12 mouse cellular contexts compared by ENCODE assay signal in genomic region chr8:107404057-107404456, GRCm38 (mm10). TPM values are rescaled to one million over a fixed set of nuclear protein-coding genes. Genes with fewer than 3 reads are reported as not detected.
DNase-seq lines count a peak whose midpoint lies in the region; ATAC-seq and TF ChIP-seq lines count a peak whose summit lies in the region.
"Had no signal": no experiment of that assay in that cellular context is flagged by ENCODE, and none has a peak within 500 bp of the region (broad histone marks: within the 10 kb centered on the region; RNA-seq: fewer than 3 reads in every experiment).

No protein-coding gene starts in this region.

- H3K4me3 ChIP-seq in heart, embryonic 10.5 days: no peak overlapping the region
- peak overlapping the region; percentile 39 to 55 for H3K4me3 ChIP-seq in MEL (ENCODE audit: control insufficient read depth in 1 of 2, insufficient read depth in 1 of 2, low read depth in 2 of 2, low read length in 2 of 2)
- peak overlapping the region; percentile 61 for H3K4me3 ChIP-seq in liver, embryonic 12.5 days

- no peak for TF ChIP-seq RAD21 in MEL (IDR thresholded peaks at IDR 0.05; ENCODE audit: low read depth, low read length)

- no peaks in the 10 kb centered on the region; the same call in 1 of the 2 replicates for H3K79me2 ChIP-seq in MEL (ENCODE audit: control insufficient read depth, insufficient read depth, low read length, poor library complexity)

- no peak for TF ChIP-seq EP300 in MEL (IDR thresholded peaks at IDR 0.05; ENCODE audit: low read depth in 1 of 2, low read length in 2 of 2)

- no peak for TF ChIP-seq POLR2A in MEL (IDR thresholded peaks at IDR 0.05; ENCODE audit: control insufficient read depth in 1 of 2, insufficient read depth in 1 of 2, low read depth in 1 of 2, low read length in 2 of 2, poor library complexity in 1 of 2)

- peaks cover 16% of the 10 kb centered on the region for H3K36me3 ChIP-seq in heart, embryonic 10.5 days
- H3K36me3 ChIP-seq in MEL (ENCODE audit: control insufficient read depth in 1 of 2, insufficient read depth in 2 of 2, low read length in 2 of 2): peaks cover 0 to 23% of the 10 kb centered on the region in 2 experiments; a peak in 2 of 4 replicates
- peaks cover 19% of the 10 kb centered on the region for H3K36me3 ChIP-seq in liver, embryonic 12.5 days

- H3K9me3 ChIP-seq in heart, embryonic 10.5 days: no peaks in the 10 kb centered on the region
- H3K9me3 ChIP-seq in MEL (replicated peaks; ENCODE audit: insufficient read depth, low read length): no peaks in the 10 kb centered on the region
- H3K9me3 ChIP-seq in liver, embryonic 12.5 days (replicated peaks): no peaks in the 10 kb centered on the region
- H3K9me3 ChIP-seq: forebrain, embryonic 12.5 days had no signal

- ATAC-seq in liver, embryonic 12.5 days: 0 out of 2 replicates have a peak, but pooled peaks have one; percentile 0

- no peaks in the 10 kb centered on the region for H3K27me3 ChIP-seq in heart, embryonic 10.5 days (ENCODE audit: insufficient read depth, poor library complexity, severe bottlenecking)
- H3K27me3 ChIP-seq in MEL (ENCODE audit: control insufficient read depth in 1 of 2, insufficient read depth in 2 of 2, low read length in 2 of 2): no peaks in the 10 kb centered on the region
- no peaks in the 10 kb centered on the region for H3K27me3 ChIP-seq in liver, embryonic 12.5 days (replicated peaks)
- H3K27me3 ChIP-seq: forebrain, embryonic 12.5 days had no signal

- intact Hi-C loops in left cerebral cortex, postnatal 10 days (cut with DNase I): no loop called here

- H3K9ac ChIP-seq in MEL (ENCODE audit: control insufficient read depth, low read depth, low read length, poor library complexity, severe bottlenecking): peak overlapping the region; percentile 66
- peak overlapping the region; percentile 67 for H3K9ac ChIP-seq in liver, embryonic 12.5 days

- no peak for DNase-seq in heart, embryonic 10.5 days (ENCODE audit: low spot score)
- no peak for DNase-seq in heart, postnatal 4 days
- peak; percentile 35 for DNase-seq in 3T3-L1 (ENCODE audit: low read depth, low spot score)
- DNase-seq in MEL (ENCODE audit: low read depth, low spot score): peak; percentile 45
- DNase-seq in left cerebral cortex, postnatal 10 days (ENCODE audit: extremely low spot score in 1 of 2, low spot score in 2 of 2): no peak
- DNase-seq in kidney, postnatal 36 days: no peak
- no peak for DNase-seq in left cerebral cortex, adult 11 months (ENCODE audit: low spot score)
- DNase-seq: adrenal gland, postnatal 36 days; cerebellum, adult 11 months; layer of hippocampus, adult 9-11 months had no signal

- peaks cover 18% of the 10 kb centered on the region for H3K4me1 ChIP-seq in heart, embryonic 10.5 days
- peaks cover 14 to 25% of the 10 kb centered on the region in 2 experiments for H3K4me1 ChIP-seq in MEL (ENCODE audit: control insufficient read depth in 1 of 2, insufficient read depth in 2 of 2, low read length in 2 of 2)
- peaks cover 60% of the 10 kb centered on the region for H3K4me1 ChIP-seq in liver, embryonic 12.5 days

- peak overlapping the region; percentile 26; the same call in 1 of the 2 replicates for H3K27ac ChIP-seq in heart, embryonic 10.5 days
- H3K27ac ChIP-seq in MEL (ENCODE audit: control insufficient read depth, low read depth, low read length): peak overlapping the region; percentile 85
- peak overlapping the region; percentile 98 for H3K27ac ChIP-seq in liver, embryonic 12.5 days
- H3K27ac ChIP-seq: forebrain, embryonic 12.5 days had no signal

- no peak for TF ChIP-seq CTCF in MEL (IDR thresholded peaks at IDR 0.05 in 2 of 3, conservative IDR thresholded peaks at IDR 0.05 in 1 of 3; ENCODE audit: control insufficient read depth in 1 of 3, insufficient read depth in 1 of 3, low read depth in 2 of 3, low read length in 3 of 3, poor library complexity in 1 of 3, severe bottlenecking in 1 of 3)

- H3K4me2 ChIP-seq in liver, embryonic 12.5 days: peak overlapping the region; percentile 83

- 53% methylated on average over 4 of the region's 4 CpGs for WGBS in heart, embryonic 10.5 days
- WGBS in liver, embryonic 12.5 days (ENCODE audit: insufficient replicate concordance): 59% methylated on average over 4 of the region's 4 CpGs

TF ChIP-seq in MEL, 35 proteins besides CTCF, POLR2A, EP300 and RAD21 (continues in another document):
- TF ChIP-seq E2F4 (IDR thresholded peaks at IDR 0.05; ENCODE audit: borderline replicate concordance, low read depth, low read length) (no peak), RCOR1 (IDR thresholded peaks at IDR 0.05; ENCODE audit: low read depth, low read length) (0 out of 2 replicates have a peak, but pooled peaks have one; percentile 5), BHLHE40 (IDR thresholded peaks at IDR 0.05; ENCODE audit: borderline replicate concordance, low read depth, low read length) (peak; percentile 88), POLR2AphosphoS5 (IDR thresholded peaks at IDR 0.05; ENCODE audit: borderline replicate concordance, low read depth, low read length) (no peak), NELFE (IDR thresholded peaks at IDR 0.05; ENCODE audit: low read depth, low read length) (no peak), ZNF384 (IDR thresholded peaks at IDR 0.05; ENCODE audit: low read depth, low read length) (no peak), HCFC1 (IDR thresholded peaks at IDR 0.05; ENCODE audit: low read depth, low read length) (no peak), MYB (IDR thresholded peaks at IDR 0.05; ENCODE audit: low read depth, low read length) (no peak), POLR2AphosphoS2 (IDR thresholded peaks at IDR 0.05; ENCODE audit: low read length) (no peak), MXI1 (IDR thresholded peaks at IDR 0.05; ENCODE audit: low read depth, low read length) (peak; percentile 90), MAX (IDR thresholded peaks at IDR 0.05; ENCODE audit: low read length) (peak; percentile 61), TCF12 (IDR thresholded peaks at IDR 0.05; ENCODE audit: low read depth, low read length) (no peak), TBP (IDR thresholded peaks at IDR 0.05; ENCODE audit: low read depth, low read length) (no peak), NRF1 (IDR thresholded peaks at IDR 0.05; ENCODE audit: insufficient read depth, low read depth, low read length, poor library complexity, severe bottlenecking) (no peak), MAFK (IDR thresholded peaks at IDR 0.05; ENCODE audit: borderline replicate concordance, low read depth, low read length) (no peak), ELF1 (IDR thresholded peaks at IDR 0.05; ENCODE audit: low read depth, low read length) (no peak), USF2 (IDR thresholded peaks at IDR 0.05; ENCODE audit: borderline replicate concordance in 1 of 2, insufficient read depth in 1 of 2, low read depth in 1 of 2, low read length in 2 of 2) (no peak), MAZ (IDR thresholded peaks at IDR 0.05; ENCODE audit: low read depth, low read length) (no peak), JUND (IDR thresholded peaks at IDR 0.05; ENCODE audit: low read depth, low read length) (no peak), SIN3A (IDR thresholded peaks at IDR 0.05; ENCODE audit: low read length) (peak; percentile 45), MYC (IDR thresholded peaks at IDR 0.05; ENCODE audit: low read depth, low read length) (peak; percentile 61; the same call in 1 of the 2 replicates), ZKSCAN1 (IDR thresholded peaks at IDR 0.05; ENCODE audit: low read depth, low read length) (no peak), ETS1 (IDR thresholded peaks at IDR 0.05; ENCODE audit: low read depth, low read length) (0 out of 2 replicates have a peak, but pooled peaks have one; percentile 28), MEF2A (IDR thresholded peaks at IDR 0.05; ENCODE audit: extremely low read depth, insufficient replicate concordance, low read depth, low read length, poor library complexity, severe bottlenecking) (no peak), SMC3 (IDR thresholded peaks at IDR 0.05; ENCODE audit: low read depth, low read length) (no peak), CHD1 (IDR thresholded peaks at IDR 0.05; ENCODE audit: low read depth, low read length) (0 out of 2 replicates have a peak, but pooled peaks have one; percentile 15), USF1 (IDR thresholded peaks at IDR 0.05; ENCODE audit: low read depth, low read length) (no peak; the same call in 1 of the 2 replicates), ZMIZ1 (IDR thresholded peaks at IDR 0.05; ENCODE audit: low read depth, low read length) (no peak), GABPA (IDR thresholded peaks at IDR 0.05; ENCODE audit: low read depth, low read length) (no peak), KAT2A (conservative IDR thresholded peaks at IDR 0.05; ENCODE audit: low read depth, low read length) (no peak)

RNA-seq across cellular contexts. Expression of gene Nqo1, which starts 1.1 kb away (rescaled TPM):
- 3.9 and 4.5 TPM in 2 replicates for polyA plus RNA-seq in heart, embryonic 10.5 days (2016; fragmentation: Nextera tagmentation; extraction: Ambion mirVana)
- 10 to 100 TPM; 15.8 to 18.4 TPM for total RNA-seq in heart, postnatal 4 days (2021)
- total RNA-seq in MEL (2012; rRNA removed): 8.0 and 8.8 TPM in 2 replicates
- 1 to 10 TPM in 1 of 2 experiments, not detected in 1; 8.8 TPM for polyA plus RNA-seq in MEL (2012; ENCODE audit: insufficient read depth in 1 of 2, insufficient read length in 2 of 2, low read depth in 1 of 2, low replicate concordance in 2 of 2, missing spikeins in 1 of 2)
- 16.5 and 17.2 TPM in 2 replicates for polyA plus RNA-seq in liver, embryonic 12.5 days (2016; fragmentation: Nextera tagmentation; extraction: Ambion mirVana)
- total RNA-seq in left cerebral cortex, postnatal 10 days (2021): 1 to 10 TPM; 3.0 to 3.4 TPM

RNA-seq across cellular contexts. Expression of gene Nob1, which starts 20.8 kb away (rescaled TPM):
- polyA plus RNA-seq in heart, embryonic 10.5 days (2016; fragmentation: Nextera tagmentation; extraction: Ambion mirVana): 57.5 and 80.1 TPM in 2 replicates
- 10 to 100 TPM; 31.7 to 37.0 TPM for total RNA-seq in heart, postnatal 4 days (2021)
- 110 and 125 TPM in 2 replicates for total RNA-seq in MEL (2012; rRNA removed)
- polyA plus RNA-seq in MEL (2012; ENCODE audit: insufficient read depth in 1 of 2, insufficient read length in 2 of 2, low read depth in 1 of 2, low replicate concordance in 2 of 2, missing spikeins in 1 of 2): 100 to 1,000 TPM; 144 to 200 TPM
- polyA plus RNA-seq in liver, embryonic 12.5 days (2016; fragmentation: Nextera tagmentation; extraction: Ambion mirVana): 63.7 and 68.9 TPM in 2 replicates
- total RNA-seq in left cerebral cortex, postnatal 10 days (2021): 10 to 100 TPM; 32.7 to 38.0 TPM

RNA-seq across cellular contexts. Expression of gene Wwp2, which starts 32.1 kb away (rescaled TPM):
- polyA plus RNA-seq in heart, embryonic 10.5 days (2016; fragmentation: Nextera tagmentation; extraction: Ambion mirVana): 38.9 and 46.4 TPM in 2 replicates
- total RNA-seq in heart, postnatal 4 days (2021): 10 to 100 TPM; 33.1 to 35.6 TPM
- 20.5 and 21.8 TPM in 2 replicates for total RNA-seq in MEL (2012; rRNA removed)
- 10 to 100 TPM in 1 of 2 experiments, not detected in 1; 31.5 TPM for polyA plus RNA-seq in MEL (2012; ENCODE audit: insufficient read depth in 1 of 2, insufficient read length in 2 of 2, low read depth in 1 of 2, low replicate concordance in 2 of 2, missing spikeins in 1 of 2)
- polyA plus RNA-seq in liver, embryonic 12.5 days (2016; fragmentation: Nextera tagmentation; extraction: Ambion mirVana): 37.9 and 39.0 TPM in 2 replicates
- 10 to 100 TPM; 34.8 to 36.1 TPM for total RNA-seq in left cerebral cortex, postnatal 10 days (2021)

Comparison
In these comparisons a context has a peak if more than half of its experiments do, and no peak if none do; other contexts are left out.
1. DNase-seq: peak in 3T3-L1 (single experiment) and MEL (single experiment); none in heart, embryonic 10.5 days (single experiment), heart, postnatal 4 days (single experiment), left cerebral cortex, postnatal 10 days (0 of 2), kidney, postnatal 36 days (0 of 2) and left cerebral cortex, adult 11 months (single experiment).
2. H3K27ac ChIP-seq: peak in every context shown above with its lines; median percentile 98 in liver, embryonic 12.5 days; 85 in MEL; 26 in heart, embryonic 10.5 days.